Mouse (Mus musculus) limb, embryonic 11.5 days (tissue): ENCODE data around the gene Gata2. TPM values are rescaled to one million over a fixed set of nuclear protein-coding genes. Genes with fewer than 3 reads are reported as not detected.
A peak's percentile ranks its signal among the peaks of the same experiment; 100 is the strongest.
"Not testable (repeated sequence)": the region's sequence is repeated elsewhere in the genome, so short reads cannot be mapped to it uniquely, and the experiment has no call there.

Experiments
- ATAC-seq: fragments of 200-750 bp; cut with Nextera tagmentation; 2 replicates; pipeline ENCODE4 v1.8.0; 2017; ENCODE audit warnings: low read depth; ENCODE audit not compliant: insufficient number of reproducible peaks, low FRiP score, low TSS enrichment
- DNase-seq: peaks from one replicate; pipeline ENCODE4 v3.0.0-alpha.2; 2015; ENCODE audit warnings: low spot score
- H3K27ac ChIP-seq: fragments of 300-500 bp; sonication (generic); replicated peaks from 2 replicates; pipeline ENCODE4 v1.5.1; 2014; ENCODE audit warnings: low read depth, mild to moderate bottlenecking, low read length
- H3K27me3 ChIP-seq: fragments of 300-500 bp; sonication (generic); 2 replicates; pipeline ENCODE4 v1.6.1; 2014; ENCODE audit warnings: mild to moderate bottlenecking, low read length, mixed read lengths; ENCODE audit not compliant: control insufficient read depth, insufficient read depth
- H3K36me3 ChIP-seq: fragments of 300-500 bp; sonication (generic); 2 replicates; pipeline ENCODE4 v1.6.1; 2014; ENCODE audit warnings: mild to moderate bottlenecking, low read length, moderate library complexity, mixed read lengths; ENCODE audit not compliant: control insufficient read depth, insufficient read depth
- H3K4me1 ChIP-seq: fragments of 300-500 bp; sonication (generic); 2 replicates; pipeline ENCODE4 v1.6.1; 2014; ENCODE audit warnings: low read length, mixed read lengths; ENCODE audit not compliant: control insufficient read depth, insufficient read depth
- H3K4me2 ChIP-seq: fragments of 300-500 bp; sonication (generic); 2 replicates; pipeline ENCODE4 v1.6.1; 2014; ENCODE audit warnings: low read depth, mild to moderate bottlenecking, moderate library complexity; ENCODE audit not compliant: severe bottlenecking
- H3K4me3 ChIP-seq: fragments of 300-500 bp; sonication (generic); 2 replicates; pipeline ENCODE4 v1.5.1; 2014; ENCODE audit warnings: low read depth, low read length
- H3K9ac ChIP-seq: fragments of 300-500 bp; sonication (generic); 2 replicates; pipeline ENCODE4 v1.6.1; 2014; ENCODE audit warnings: mild to moderate bottlenecking, low read length
- H3K9me3 ChIP-seq: fragments of 300-500 bp; sonication (generic); 2 replicates; pipeline ENCODE4 v1.6.1; 2016; ENCODE audit warnings: low read length; ENCODE audit not compliant: control insufficient read depth
- WGBS: fragments of 180-500 bp; shearing (Covaris S2); extraction: QIAGEN DNeasy Blood & Tissue Kit; methylation state at CpG from one replicate; pipeline ENCODE4 v1.1.7; 2014; 5-methylcytosine and 5-hydroxymethylcytosine counted together
- polyA plus RNA-seq: library from polyadenylated mRNA; unstranded; fragments of >200 nt; fragmentation: Nextera tagmentation; extraction: Ambion mirVana; gene quantifications from 2 replicates; pipeline ENCODE4 v1.2.1, GENCODE M21; 2014

Gene Gata2
- 1.9 and 4.0 TPM in 2 replicates for polyA plus RNA-seq

DNA sequence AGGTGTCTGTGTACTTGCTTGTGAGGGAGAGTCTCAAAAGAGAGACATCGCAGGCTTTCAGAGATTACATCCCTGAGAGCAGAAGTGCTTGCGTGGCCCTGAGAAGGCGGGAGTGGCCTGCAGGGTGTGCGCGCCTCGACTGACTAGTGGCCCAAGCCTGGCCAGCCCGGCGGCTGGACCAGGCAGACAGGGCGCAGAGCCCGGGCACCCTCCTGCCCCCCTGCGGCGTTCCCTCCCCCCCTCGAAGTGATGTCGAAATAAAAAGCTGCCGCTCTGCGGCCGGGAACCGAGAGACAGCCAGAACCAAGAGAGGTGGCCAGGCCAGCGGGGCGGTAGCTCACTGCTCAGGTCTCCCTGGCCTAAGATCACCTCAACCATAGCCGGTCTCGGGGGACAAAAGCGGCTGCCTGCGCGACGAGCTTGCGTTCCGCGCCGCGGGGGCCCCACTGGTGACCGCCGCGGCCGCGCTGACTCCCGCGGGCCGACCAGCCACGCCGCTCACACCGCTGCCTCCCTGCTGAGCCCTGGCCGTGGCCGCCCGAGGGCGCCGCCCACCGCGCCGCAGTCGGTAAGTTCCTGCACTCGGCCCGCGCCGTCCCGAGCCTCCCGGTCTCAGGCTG lies at the start of gene Gata2:
Gata2 (plus strand) TSS at position 459 of the 620 bp plus-strand sequence.
- Histone ChIP-seq H3K27ac (no peak within 1 kb of the TSS), H3K4me1 (peaks cover 37% of the 10 kb centered on the region), H3K27me3 (peaks cover 99% of the 10 kb centered on the region), H3K9me3 (no peaks in the 10 kb centered on the region), H3K4me3 (peak within 1 kb of the TSS; percentile 29), H3K4me2 (peak within 1 kb of the TSS; percentile 58), H3K36me3 (no peaks in the 10 kb centered on the region), H3K9ac (no peak within 1 kb of the TSS; the same call in 1 of the 2 replicates)
- DNase-seq (peak; percentile 55), ATAC-seq (no peak)
- WGBS: under 1% methylated on average over 51 of the region's 57 CpGs

- H3K4me3 ChIP-seq: no peak overlapping the region
- 63% methylated on average over 4 of the region's 4 CpGs for WGBS
- 0 out of 2 replicates have a peak, but pooled peaks have one; percentile 9 for ATAC-seq
Measured at GRCm38 (mm10) chr6:88145793-88146192, 47.9 kb upstream of the Gata2 start.

DNA sequence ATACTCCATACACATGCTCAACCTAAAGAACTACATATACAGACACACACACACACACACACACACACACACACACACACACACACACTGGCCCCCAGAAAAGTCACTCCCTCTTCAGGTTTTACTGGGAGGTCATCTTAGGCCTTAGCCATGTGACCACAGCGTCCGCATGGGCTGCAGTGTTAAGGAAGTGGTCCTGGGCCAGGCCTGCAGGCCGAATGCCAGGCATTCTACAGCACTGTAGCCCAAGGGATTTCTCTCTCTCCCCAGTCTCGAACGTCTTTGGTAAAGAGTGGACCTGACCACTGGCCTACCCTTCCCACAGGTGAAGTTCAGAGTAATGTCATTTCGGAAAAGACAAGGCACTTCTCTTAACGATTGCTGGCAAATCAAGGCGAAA lies 47.1 kb upstream of the Gata2 start:
- no peak for DNase-seq
- Histone ChIP-seq H3K27me3 (no peaks in the 10 kb centered on the region), H3K4me2 (no peak overlapping the region), H3K4me3 (no peak overlapping the region), H3K9me3 (no peaks in the 10 kb centered on the region), H3K4me1 (no peaks in the 10 kb centered on the region), H3K9ac (no peak overlapping the region), H3K36me3 (no peaks in the 10 kb centered on the region), H3K27ac (no peak overlapping the region)
- ATAC-seq: no peak
- WGBS: 74% methylated on average over 8 of the region's 8 CpGs

More at GRCm38 (mm10) chr6:88145793-88146192, 47.9 kb upstream of the Gata2 start:
- Histone ChIP-seq H3K27ac (no peak overlapping the region), H3K4me1 (no peaks in the 10 kb centered on the region), H3K9me3 (no peaks in the 10 kb centered on the region), H3K36me3 (no peaks in the 10 kb centered on the region), H3K27me3 (no peaks in the 10 kb centered on the region), H3K9ac (no peak overlapping the region), H3K4me2 (no peak overlapping the region)
- no peak for DNase-seq

- no peak overlapping the region for H3K27ac ChIP-seq
- WGBS: 84% methylated on average over 15 of the region's 16 CpGs
Measured at GRCm38 (mm10) chr6:88147411-88148003, 46.2 kb upstream of the Gata2 start.

GRCm38 (mm10) chr6:88151335-88151734 lies 42.4 kb upstream of the Gata2 start:
- DNase-seq (no peak), ATAC-seq (no peak)
- Histone ChIP-seq H3K9ac (no peak overlapping the region), H3K27me3 (no peaks in the 10 kb centered on the region), H3K4me2 (no peak overlapping the region), H3K9me3 (no peaks in the 10 kb centered on the region), H3K36me3 (no peaks in the 10 kb centered on the region), H3K4me1 (no peaks in the 10 kb centered on the region), H3K4me3 (no peak overlapping the region), H3K27ac (no peak overlapping the region)
- WGBS: 78% methylated on average over 4 of the region's 4 CpGs

More at GRCm38 (mm10) chr6:88147411-88148003, 46.2 kb upstream of the Gata2 start:
- no peak overlapping the region for H3K4me3 ChIP-seq
- no peaks in the 10 kb centered on the region for H3K36me3 ChIP-seq
- no peaks in the 10 kb centered on the region for H3K9me3 ChIP-seq
- H3K4me2 ChIP-seq: no peak overlapping the region
- no peak for ATAC-seq
- H3K9ac ChIP-seq: no peak overlapping the region
- no peaks in the 10 kb centered on the region for H3K27me3 ChIP-seq
- DNase-seq: no peak
- no peaks in the 10 kb centered on the region for H3K4me1 ChIP-seq

GRCm38 (mm10) chr6:88152127-88152705 lies 41.5 kb upstream of the Gata2 start:
- H3K27ac ChIP-seq: no peak overlapping the region
- WGBS: 85% methylated on average over 14 of the region's 14 CpGs
- no peaks in the 10 kb centered on the region for H3K27me3 ChIP-seq
- H3K9me3 ChIP-seq: no peaks in the 10 kb centered on the region
- ATAC-seq: no peak
- H3K36me3 ChIP-seq: no peaks in the 10 kb centered on the region
- DNase-seq: no peak
- H3K9ac ChIP-seq: no peak overlapping the region
- no peak overlapping the region for H3K4me3 ChIP-seq
- H3K4me1 ChIP-seq: no peaks in the 10 kb centered on the region
- no peak overlapping the region for H3K4me2 ChIP-seq

GRCm38 (mm10) chr6:88152979-88153378 lies 40.7 kb upstream of the Gata2 start:
- no peak overlapping the region for H3K27ac ChIP-seq
- H3K27me3 ChIP-seq: no peaks in the 10 kb centered on the region
- no peaks in the 10 kb centered on the region for H3K4me1 ChIP-seq
- no peaks in the 10 kb centered on the region for H3K9me3 ChIP-seq
- DNase-seq: no peak
- H3K9ac ChIP-seq: no peak overlapping the region
- WGBS: 74% methylated on average over 6 of the region's 6 CpGs
- H3K4me3 ChIP-seq: no peak overlapping the region
- ATAC-seq: no peak
- H3K36me3 ChIP-seq: no peaks in the 10 kb centered on the region
- no peak overlapping the region for H3K4me2 ChIP-seq

GRCm38 (mm10) chr6:88155614-88156013 lies 38.1 kb upstream of the Gata2 start:
- H3K4me3 ChIP-seq, H3K9me3 ChIP-seq, ATAC-seq, H3K9ac ChIP-seq, H3K4me1 ChIP-seq, H3K4me2 ChIP-seq, H3K27ac ChIP-seq, H3K27me3 ChIP-seq, DNase-seq, H3K36me3 ChIP-seq: not testable (repeated sequence)
- 91% methylated on average over 6 of the region's 6 CpGs for WGBS
